Mouse (Mus musculus) myocyte (in vitro differentiated cells): Measurements from ENCODE around the gene Trak1.

Source experiments
- CEBPB ChIP-seq: IDR thresholded peaks from 2 replicates; pipeline ENCODE4 v1.6.1; 2011; ENCODE audit warnings: mild to moderate bottlenecking, moderate library complexity; ENCODE audit not compliant: poor library complexity, insufficient read depth, severe bottlenecking
- E2F4 ChIP-seq: IDR thresholded peaks from one replicate; pipeline ENCODE4 v1.6.1; 2011; ENCODE audit warnings: mild to moderate bottlenecking, control low read depth, moderate library complexity; ENCODE audit not compliant: insufficient read depth
- MAX ChIP-seq: IDR thresholded peaks from one replicate; pipeline ENCODE4 v1.6.1; 2011; ENCODE audit warnings: low read depth, mild to moderate bottlenecking, control low read depth
- MYOG ChIP-seq, 3 experiments: IDR thresholded peaks; one replicate each; pipeline ENCODE4 v1.6.1; 2011; ENCODE audit warnings: control low read depth in 2 of 3, low read depth in 2 of 3, mild to moderate bottlenecking in 2 of 3; ENCODE audit not compliant: insufficient read length in 2 of 3, control insufficient read depth in 1 of 3, insufficient read depth in 1 of 3
- POLR2A ChIP-seq: IDR thresholded peaks from one replicate; pipeline ENCODE4 v1.6.1; 2011; ENCODE audit warnings: low read depth, mild to moderate bottlenecking, control low read depth, moderate library complexity; ENCODE audit not compliant: insufficient read length
- POLR2AphosphoS2 ChIP-seq: IDR thresholded peaks from one replicate; pipeline ENCODE4 v1.6.1; 2011; ENCODE audit warnings: low read depth, control low read depth; ENCODE audit not compliant: insufficient read length
- TCF12 ChIP-seq: IDR thresholded peaks from one replicate; pipeline ENCODE4 v1.6.1; 2011; ENCODE audit warnings: mild to moderate bottlenecking, control low read depth; ENCODE audit not compliant: poor library complexity, insufficient read depth, severe bottlenecking
- TCF3 ChIP-seq: IDR thresholded peaks from one replicate; pipeline ENCODE4 v1.6.1; 2011; ENCODE audit warnings: low read depth, control low read depth; ENCODE audit not compliant: insufficient read length
- USF1 ChIP-seq: IDR thresholded peaks from one replicate; pipeline ENCODE4 v1.6.1; 2011; ENCODE audit warnings: low read depth, mild to moderate bottlenecking, control low read depth, moderate library complexity

- no peak for TF ChIP-seq POLR2A
- TF ChIP-seq E2F4: no peak
- TF ChIP-seq USF1: no peak
- no peak for TF ChIP-seq TCF12
- TF ChIP-seq TCF3: no peak
- no peak for TF ChIP-seq POLR2AphosphoS2
- no peak for TF ChIP-seq MAX
- peak in 1 of 3 experiments; percentile 41 for TF ChIP-seq MYOG (IDR thresholded peaks at IDR 0.05; ENCODE audit: control insufficient read depth in 1 of 3, insufficient read depth in 1 of 3, insufficient read length in 2 of 3, low read depth in 2 of 3)
- no peak for TF ChIP-seq CEBPB
These were observed 40.6 kb downstream of the Trak1 start for GRCm38 (mm10) chr9:121337938-121338289.
